Mouse (Mus musculus) hindbrain, postnatal 0 days (tissue): ENCODE data around the gene Psmb10. TPM values are rescaled to one million over a fixed set of nuclear protein-coding genes. Genes with fewer than 3 reads are reported as not detected.

Experiments used
- ATAC-seq: fragments of 200-750 bp; cut with Nextera tagmentation; 2 replicates; pipeline ENCODE4 v1.8.0; 2017; ENCODE audit warnings: mild to moderate bottlenecking, moderate TSS enrichment, moderate library complexity
- DNase-seq: peaks from one replicate; pipeline ENCODE4 v3.0.0-alpha.2; 2015; ENCODE audit warnings: low spot score
- H3K27ac ChIP-seq: fragments of 300-500 bp; sonication (generic); 2 replicates; pipeline ENCODE4 v1.5.1; 2014; ENCODE audit warnings: mild to moderate bottlenecking
- H3K27me3 ChIP-seq: fragments of 300-500 bp; sonication (generic); 2 replicates; pipeline ENCODE4 v1.6.1; 2014; ENCODE audit warnings: low read length, mixed read lengths; ENCODE audit not compliant: insufficient read depth
- H3K36me3 ChIP-seq: fragments of 300-500 bp; sonication (generic); 2 replicates; pipeline ENCODE4 v1.6.1; 2014; ENCODE audit warnings: low read length, mixed read lengths; ENCODE audit not compliant: insufficient read depth
- H3K4me1 ChIP-seq: fragments of 300-500 bp; sonication (generic); 2 replicates; pipeline ENCODE4 v1.6.1; 2014; ENCODE audit warnings: antibody characterized with exemption, low read length, mixed read lengths; ENCODE audit not compliant: insufficient read depth
- H3K4me2 ChIP-seq: fragments of 300-500 bp; sonication (generic); 2 replicates; pipeline ENCODE4 v1.6.1; 2014; ENCODE audit warnings: low read depth, mild to moderate bottlenecking, low read length, moderate library complexity, mixed read lengths
- H3K4me3 ChIP-seq: fragments of 300-500 bp; sonication (generic); 2 replicates; pipeline ENCODE4 v1.5.1; 2014; ENCODE audit warnings: low read length
- H3K9ac ChIP-seq: fragments of 300-500 bp; sonication (generic); replicated peaks from 2 replicates; pipeline ENCODE4 v1.6.1; 2014; ENCODE audit warnings: mild to moderate bottlenecking, low read length, moderate library complexity, mixed read lengths
- H3K9me3 ChIP-seq: fragments of 300-500 bp; sonication (generic); 2 replicates; pipeline ENCODE4 v1.6.1; 2016; ENCODE audit warnings: low read length, mixed read lengths
- CTCF ChIP-seq: IDR thresholded peaks from 2 replicates; pipeline ENCODE4 v1.5.1; 2016; ENCODE audit warnings: antibody characterized with exemption, control low read depth, low read depth
- WGBS: fragments of 180-500 bp; shearing (Covaris S2); extraction: QIAGEN DNeasy Blood & Tissue Kit; methylation state at CpG from one replicate; pipeline ENCODE4 v1.1.7; 2014; 5-methylcytosine and 5-hydroxymethylcytosine counted together
- polyA plus RNA-seq: library from polyadenylated mRNA; unstranded; fragments of >200 nt; fragmentation: Nextera tagmentation; extraction: Ambion mirVana; gene quantifications from 2 replicates; pipeline ENCODE4 v1.2.1, GENCODE M21; 2015
- total RNA-seq: library from RNA; depleted of rRNA; stranded (reverse); fragments of >200 nt; gene quantifications from 2 replicates; pipeline ENCODE4 v1.2.3, GENCODE M21; 2014

Gene Psmb10
- total and polyA plus RNA-seq, 2 experiments from 2014 or later: 67.3 to 117 TPM

GRCm38 (mm10) chr8:105942026-105942425 lies 3.8 kb upstream of the Psmb10 start:
- Histone ChIP-seq H3K9ac (no peak overlapping the region), H3K9me3 (no peaks in the 10 kb centered on the region), H3K27ac (no peak overlapping the region), H3K4me2 (no peak overlapping the region), H3K4me3 (no peak overlapping the region), H3K36me3 (no peaks in the 10 kb centered on the region; the same call in 1 of the 2 replicates), H3K27me3 (no peaks in the 10 kb centered on the region), H3K4me1 (no peaks in the 10 kb centered on the region)
- no peak for TF ChIP-seq CTCF
- DNase-seq: no peak
- WGBS: 83% methylated on average over 11 of the region's 11 CpGs
- no peak for ATAC-seq

- 1% methylated on average over 33 of the region's 33 CpGs for WGBS
- Histone ChIP-seq H3K9me3 (no peaks in the 10 kb centered on the region), H3K36me3 (no peaks in the 10 kb centered on the region), H3K4me3 (peak overlapping the region; percentile 69), H3K4me1 (no peaks in the 10 kb centered on the region), H3K27ac (peak overlapping the region; percentile 97), H3K9ac (peak overlapping the region; percentile 84), H3K4me2 (peak overlapping the region; percentile 97), H3K27me3 (no peaks in the 10 kb centered on the region)
- DNase-seq (peak; percentile 45), ATAC-seq (peak; percentile 38)
- TF ChIP-seq CTCF: no peak
Measured at GRCm38 (mm10) chr8:105937496-105938305, 543 bp downstream of the Psmb10 start.

- H3K4me2 ChIP-seq: peak overlapping the region; percentile 97
- H3K4me1 ChIP-seq: no peaks in the 10 kb centered on the region
- H3K4me3 ChIP-seq: peak overlapping the region; percentile 69
- 0 out of 2 replicates have a peak, but pooled peaks have one; percentile 5 for TF ChIP-seq CTCF
- ATAC-seq: peak; percentile 90
- DNase-seq: peak; percentile 95
- no peaks in the 10 kb centered on the region for H3K27me3 ChIP-seq
- H3K9me3 ChIP-seq: no peaks in the 10 kb centered on the region
- H3K36me3 ChIP-seq: 0 out of 2 replicates have a peak, but pooled peaks cover 6% of the 10 kb centered on the region
- peak overlapping the region; percentile 97 for H3K27ac ChIP-seq
- under 1% methylated on average over 30 of the region's 30 CpGs for WGBS
- peak overlapping the region; percentile 84 for H3K9ac ChIP-seq
Measured at GRCm38 (mm10) chr8:105936866-105937475, 1.3 kb downstream of the Psmb10 start.

GRCm38 (mm10) chr8:105935863-105936603 lies 2.2 kb downstream of the Psmb10 start:
- Histone ChIP-seq H3K36me3 (0 out of 2 replicates have a peak, but pooled peaks cover 10% of the 10 kb centered on the region), H3K9me3 (no peaks in the 10 kb centered on the region), H3K27me3 (no peaks in the 10 kb centered on the region), H3K9ac (peak overlapping the region; percentile 84), H3K4me3 (peak overlapping the region; percentile 69), H3K4me1 (no peaks in the 10 kb centered on the region), H3K27ac (peak overlapping the region; percentile 97), H3K4me2 (peak overlapping the region; percentile 97)
- no peak for DNase-seq
- no peak for TF ChIP-seq CTCF
- ATAC-seq: no peak
- WGBS: 30% methylated on average over 7 of the region's 7 CpGs

- H3K4me2 ChIP-seq: no peak overlapping the region
- no peak for TF ChIP-seq CTCF
- no peaks in the 10 kb centered on the region for H3K27me3 ChIP-seq
- H3K9ac ChIP-seq: no peak overlapping the region
- 0 out of 2 replicates have a peak, but pooled peaks cover 10% of the 10 kb centered on the region for H3K36me3 ChIP-seq
- H3K27ac ChIP-seq: no peak overlapping the region
- no peaks in the 10 kb centered on the region for H3K9me3 ChIP-seq
- H3K4me3 ChIP-seq: no peak overlapping the region
- no peaks in the 10 kb centered on the region for H3K4me1 ChIP-seq
- WGBS: 90% methylated on average over 6 of the region's 6 CpGs
- DNase-seq (no peak), ATAC-seq (no peak)
Measured at GRCm38 (mm10) chr8:105935105-105935504, 3.1 kb downstream of the Psmb10 start.

- H3K27ac ChIP-seq: no peak within 1 kb of the TSS
- H3K4me3 ChIP-seq: no peak within 1 kb of the TSS
- DNase-seq (no peak), ATAC-seq (no peak)
- 94% methylated on average over 2 of the region's 2 CpGs for WGBS
- TF ChIP-seq CTCF: no peak
- no peaks in the 10 kb centered on the region for H3K27me3 ChIP-seq
- no peak within 1 kb of the TSS for H3K4me2 ChIP-seq
- no peaks in the 10 kb centered on the region for H3K4me1 ChIP-seq
- no peak within 1 kb of the TSS for H3K9ac ChIP-seq
- 0 out of 2 replicates have a peak, but pooled peaks cover 10% of the 10 kb centered on the region for H3K36me3 ChIP-seq
- H3K9me3 ChIP-seq: no peaks in the 10 kb centered on the region
Measured at GRCm38 (mm10) chr8:105933762-105934161, 4.5 kb downstream of the Psmb10 start, which contains the start of gene Ctrl. TSS of gene Ctrl (minus strand) at chr8:105933862.
